Mouse (Mus musculus) intestine, embryonic 15.5 days (tissue): Measurements from ENCODE around the gene Gm15140. TPM values are rescaled to one million over a fixed set of nuclear protein-coding genes. Genes with fewer than 3 reads are reported as not detected.
"Not testable (repeated sequence)": the region's sequence is repeated elsewhere in the genome, so short reads cannot be mapped to it uniquely, and the experiment has no call there.

Experiments
- ATAC-seq: fragments of 200-750 bp; cut with Nextera tagmentation; 2 replicates; pipeline ENCODE4 v1.8.0; 2017; ENCODE audit warnings: moderate TSS enrichment, moderate library complexity
- H3K27ac ChIP-seq: fragments of 300-500 bp; sonication (generic); 2 replicates; pipeline ENCODE4 v1.5.1; 2015; ENCODE audit warnings: mild to moderate bottlenecking, inconsistent platforms
- H3K27me3 ChIP-seq: fragments of 300-500 bp; sonication (generic); replicated peaks from 2 replicates; pipeline ENCODE4 v1.6.1; 2015; ENCODE audit warnings: inconsistent platforms
- H3K36me3 ChIP-seq: fragments of 300-500 bp; sonication (generic); 2 replicates; pipeline ENCODE4 v1.6.1; 2015; ENCODE audit warnings: inconsistent platforms
- H3K4me1 ChIP-seq: fragments of 300-500 bp; sonication (generic); replicated peaks from 2 replicates; pipeline ENCODE4 v1.6.1; 2015; ENCODE audit warnings: inconsistent platforms
- H3K4me2 ChIP-seq: fragments of 300-500 bp; sonication (generic); replicated peaks from 2 replicates; pipeline ENCODE4 v1.6.1; 2015; ENCODE audit warnings: mild to moderate bottlenecking, inconsistent platforms
- H3K4me3 ChIP-seq: fragments of 300-500 bp; sonication (generic); replicated peaks from 2 replicates; pipeline ENCODE4 v1.5.1; 2015; ENCODE audit warnings: inconsistent platforms
- H3K9ac ChIP-seq: fragments of 300-500 bp; sonication (generic); 2 replicates; pipeline ENCODE4 v1.6.1; 2015; ENCODE audit warnings: inconsistent platforms
- H3K9me3 ChIP-seq: fragments of 300-500 bp; sonication (generic); 2 replicates; pipeline ENCODE4 v1.6.1; 2016; ENCODE audit warnings: inconsistent platforms
- WGBS: fragments of 180-500 bp; shearing (Covaris S2); methylation state at CpG from one replicate; pipeline ENCODE4 v1.1.7; 2015; 5-methylcytosine and 5-hydroxymethylcytosine counted together
- polyA plus RNA-seq: library from polyadenylated mRNA; unstranded; fragments of >200 nt; fragmentation: Nextera tagmentation; extraction: Ambion mirVana; gene quantifications from 2 replicates; pipeline ENCODE4 v1.2.1, GENCODE M21; 2015

The Gm15140 gene
- polyA plus RNA-seq: not detected in 2 replicates

DNA sequence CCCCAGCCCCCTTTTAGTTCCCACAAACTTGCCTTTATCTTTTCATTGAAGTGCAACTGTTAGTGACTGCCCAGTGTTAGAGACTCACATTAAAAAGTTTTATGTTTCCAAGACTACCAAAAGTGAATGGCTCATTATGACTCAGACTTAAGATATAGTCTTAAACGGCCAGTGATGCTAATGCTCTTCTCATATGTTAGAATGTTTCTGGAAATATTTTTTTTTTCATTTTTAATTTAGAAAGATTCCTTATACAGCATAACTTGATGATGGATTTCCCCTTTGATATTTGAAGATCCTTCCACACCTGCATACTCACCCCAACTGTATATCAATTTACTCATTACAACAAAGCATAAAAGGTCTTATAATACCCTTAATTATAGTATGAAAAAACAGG lies at the start of gene Gm15140:
Gene Gm15140, minus strand, starts transcription at position 101 of the 400 bp plus-strand sequence.
- H3K27me3 ChIP-seq, H3K9ac ChIP-seq, H3K27ac ChIP-seq, H3K4me1 ChIP-seq, ATAC-seq, H3K9me3 ChIP-seq, H3K36me3 ChIP-seq, H3K4me3 ChIP-seq, H3K4me2 ChIP-seq: not testable (repeated sequence)
- WGBS: 71% methylated on average over 1 of the region's 1 CpGs

Other genes starting within 250 kb of the Gm15140 start
- not detected in 2 replicates for gene Samt1, start 108.0 kb downstream of the Gm15140 start, polyA plus RNA-seq
- not detected in 2 replicates for gene 4921511M17Rik, start 86.9 kb downstream of the Gm15140 start, polyA plus RNA-seq
- gene Gm10057, start 65.6 kb downstream of the Gm15140 start, polyA plus RNA-seq: not detected in 2 replicates
- not detected in 2 replicates for gene 4930524N10Rik, start 222.7 kb upstream of the Gm15140 start, polyA plus RNA-seq